Mouse (Mus musculus) common myeloid progenitor, adult 5-6 weeks (primary cell): ENCODE data around the gene Fam122c. TPM values are rescaled to one million over a fixed set of nuclear protein-coding genes. Genes with fewer than 3 reads are reported as not detected.

Source experiments
- ATAC-seq: replicated peaks from 2 replicates; pipeline ENCODE4 v1.8.0; 2016; ENCODE audit warnings: low read depth, mild to moderate bottlenecking, moderate TSS enrichment, inconsistent platforms; ENCODE audit not compliant: poor library complexity, severe bottlenecking
- total RNA-seq: library from RNA; stranded (forward); fragments of 200-1000, 187-1606 nt; gene quantifications from 2 replicates; pipeline ENCODE4 v1.2.3, GENCODE M21; 2017

Gene Fam122c
- total RNA-seq, 1 experiment from 2014 or later = not detected

DNA sequence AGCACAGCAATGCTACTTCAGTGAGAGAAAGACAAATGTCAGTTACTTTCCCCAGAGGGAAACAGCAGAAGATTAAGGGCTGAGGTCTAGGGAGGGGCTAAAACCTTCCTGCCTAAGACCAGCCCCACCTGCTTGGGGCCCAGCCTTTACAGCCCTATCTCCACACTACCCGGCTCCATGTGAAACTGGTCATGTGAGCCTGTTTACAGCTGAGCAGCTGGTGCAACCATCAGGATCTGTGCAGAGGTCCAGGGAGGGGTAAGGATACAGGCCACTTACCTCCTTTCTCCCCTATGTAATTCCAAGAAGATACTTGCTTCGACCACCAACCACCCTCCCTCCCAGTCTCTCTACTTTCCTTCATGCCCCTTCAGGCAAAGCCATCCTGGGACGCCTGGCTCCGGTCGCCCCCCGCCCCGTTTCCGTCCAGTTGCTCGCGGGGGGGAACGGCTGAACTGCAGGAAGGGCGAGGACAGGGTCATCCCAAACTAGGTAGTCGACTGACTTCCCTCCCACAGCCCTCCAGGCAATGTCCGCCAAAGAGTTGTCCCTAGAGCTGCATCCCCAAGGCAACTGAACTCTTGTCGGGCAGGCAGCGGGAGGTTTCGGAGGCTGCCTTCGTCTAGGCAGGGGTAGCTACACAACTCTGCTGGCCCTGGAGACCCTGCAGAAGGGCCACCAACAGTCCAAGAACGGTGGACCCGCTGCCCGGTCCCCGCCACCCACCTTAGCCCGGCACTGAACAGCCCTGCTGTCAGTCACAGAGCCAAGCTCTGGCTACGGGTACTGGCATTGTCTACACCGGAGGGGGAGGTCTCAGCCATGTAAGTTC lies 96.5 kb downstream of the Fam122c start:
- peak; percentile 65 for ATAC-seq

DNA sequence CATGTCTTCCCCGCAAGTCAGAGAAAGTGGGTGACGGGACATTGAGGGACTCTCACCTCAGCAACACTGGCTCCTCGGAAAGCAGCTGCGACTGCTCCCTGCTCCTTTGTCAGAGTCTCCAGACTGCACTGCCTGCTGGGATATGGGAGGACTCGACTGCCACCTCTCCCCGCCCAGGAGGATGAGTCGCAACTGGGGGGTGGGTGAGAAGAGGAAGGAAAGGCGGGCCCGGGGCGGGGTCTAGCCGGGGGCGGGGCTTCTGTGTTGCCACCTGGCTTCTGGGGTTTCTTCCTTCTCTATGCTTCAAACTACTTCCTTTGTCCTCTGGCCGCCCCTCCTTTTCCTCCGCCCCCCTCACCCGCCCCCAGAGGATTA lies 97.1 kb downstream of the Fam122c start, which contains the start of gene Mospd1:
TSS of gene Mospd1 (minus strand) at position 137 of the 375 bp plus-strand sequence.
- peak; percentile 95 for ATAC-seq

Other genes with a start within 250 kb of the Fam122c start
- not detected in 2 replicates for gene Plac1, start 33.3 kb upstream of the Fam122c start, total RNA-seq
- gene Fam122b, start 3.6 kb upstream of the Fam122c start, total RNA-seq = 6.1 and 11.8 TPM in 2 replicates
- gene Mospd1, start 97.1 kb downstream of the Fam122c start, total RNA-seq = 21.5 and 26.6 TPM in 2 replicates
- gene Etd, start 161.5 kb downstream of the Fam122c start, total RNA-seq = not detected in 2 replicates